Mouse (Mus musculus) liver, embryonic 11.5 days (tissue): ENCODE results near the gene Alg12. TPM values are rescaled to one million over a fixed set of nuclear protein-coding genes. Genes with fewer than 3 reads are reported as not detected.

Experiments
- ATAC-seq: fragments of 200-750 bp; cut with Nextera tagmentation; replicated peaks from 2 replicates; pipeline ENCODE4 v1.8.0; 2017; ENCODE audit warnings: moderate number of reproducible peaks, mild to moderate bottlenecking, moderate TSS enrichment, moderate library complexity; ENCODE audit not compliant: low FRiP score
- DNase-seq: peaks from one replicate; pipeline ENCODE4 v3.0.0-alpha.2; 2017; ENCODE audit warnings: low spot score
- H3K27ac ChIP-seq: fragments of 300-500 bp; sonication (generic); 2 replicates; pipeline ENCODE4 v1.5.1; 2014; ENCODE audit warnings: mild to moderate bottlenecking, low read depth, low read length, control low read depth
- H3K27me3 ChIP-seq: fragments of 300-500 bp; sonication (generic); replicated peaks from 2 replicates; pipeline ENCODE4 v1.6.1; 2014; ENCODE audit warnings: low read length, mixed read lengths; ENCODE audit not compliant: control insufficient read depth, insufficient read depth
- H3K36me3 ChIP-seq: fragments of 300-500 bp; sonication (generic); 2 replicates; pipeline ENCODE4 v1.6.1; 2014; ENCODE audit warnings: mild to moderate bottlenecking, low read length, moderate library complexity, mixed read lengths; ENCODE audit not compliant: control insufficient read depth, insufficient read depth
- H3K4me1 ChIP-seq: fragments of 300-500 bp; sonication (generic); replicated peaks from 2 replicates; pipeline ENCODE4 v1.6.1; 2014; ENCODE audit warnings: low read length, mixed read lengths; ENCODE audit not compliant: control insufficient read depth, insufficient read depth
- H3K4me2 ChIP-seq: fragments of 300-500 bp; sonication (generic); 2 replicates; pipeline ENCODE4 v1.6.1; 2014; ENCODE audit warnings: mild to moderate bottlenecking, control low read depth, moderate library complexity
- H3K4me3 ChIP-seq: fragments of 300-500 bp; sonication (generic); 2 replicates; pipeline ENCODE4 v1.5.1; 2014; ENCODE audit warnings: low read depth, low read length, control low read depth
- H3K9ac ChIP-seq: fragments of 300-500 bp; sonication (generic); 2 replicates; pipeline ENCODE4 v1.6.1; 2014; ENCODE audit warnings: low read depth, low read length, control low read depth
- H3K9me3 ChIP-seq: fragments of 300-500 bp; sonication (generic); 2 replicates; pipeline ENCODE4 v1.6.1; 2016; ENCODE audit warnings: low read length, inconsistent platforms, mixed read lengths; ENCODE audit not compliant: control insufficient read depth
- WGBS: fragments of 180-500 bp; shearing (Covaris S2); extraction: QIAGEN DNeasy Blood & Tissue Kit; methylation state at CpG from one replicate; pipeline ENCODE4 v1.1.7; 2014; 5-methylcytosine and 5-hydroxymethylcytosine counted together
- polyA plus RNA-seq: library from polyadenylated mRNA; unstranded; fragments of >200 nt; fragmentation: Nextera tagmentation; extraction: Ambion mirVana; gene quantifications from 2 replicates; pipeline ENCODE4 v1.2.1, GENCODE M21; 2014

Alg12 gene
- polyA plus RNA-seq, 1 experiment from 2014 or later = 13.9 TPM

DNA sequence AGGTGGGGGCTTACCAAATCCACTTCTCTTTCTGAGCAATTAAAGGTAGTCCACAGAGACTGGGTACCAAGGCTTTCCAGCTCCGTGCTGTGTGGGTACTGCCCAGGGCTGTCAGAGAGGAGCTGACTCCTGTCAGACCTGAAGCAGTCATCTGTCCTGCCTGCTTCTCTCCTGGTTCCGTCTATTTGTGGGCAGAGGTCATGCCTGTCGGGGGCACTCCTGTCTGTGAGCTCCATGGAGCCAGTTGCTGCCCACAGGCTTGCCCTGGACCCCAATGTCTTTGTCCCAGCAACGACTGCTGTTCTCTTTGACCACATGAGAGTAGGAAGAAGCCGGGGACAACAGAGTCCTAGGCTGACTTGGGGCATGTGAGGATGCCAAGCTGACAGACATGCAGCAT lies 37.5 kb upstream of the Alg12 start:
- Histone ChIP-seq H3K4me3 (no peak overlapping the region), H3K4me2 (no peak overlapping the region), H3K9ac (no peak overlapping the region), H3K27me3 (no peaks in the 10 kb centered on the region), H3K9me3 (no peaks in the 10 kb centered on the region), H3K27ac (no peak overlapping the region), H3K4me1 (peaks cover 10% of the 10 kb centered on the region; the same call in 1 of the 2 replicates), H3K36me3 (no peaks in the 10 kb centered on the region)
- WGBS = 80% methylated on average over 5 of the region's 5 CpGs
- ATAC-seq (no peak), DNase-seq (no peak)

DNA sequence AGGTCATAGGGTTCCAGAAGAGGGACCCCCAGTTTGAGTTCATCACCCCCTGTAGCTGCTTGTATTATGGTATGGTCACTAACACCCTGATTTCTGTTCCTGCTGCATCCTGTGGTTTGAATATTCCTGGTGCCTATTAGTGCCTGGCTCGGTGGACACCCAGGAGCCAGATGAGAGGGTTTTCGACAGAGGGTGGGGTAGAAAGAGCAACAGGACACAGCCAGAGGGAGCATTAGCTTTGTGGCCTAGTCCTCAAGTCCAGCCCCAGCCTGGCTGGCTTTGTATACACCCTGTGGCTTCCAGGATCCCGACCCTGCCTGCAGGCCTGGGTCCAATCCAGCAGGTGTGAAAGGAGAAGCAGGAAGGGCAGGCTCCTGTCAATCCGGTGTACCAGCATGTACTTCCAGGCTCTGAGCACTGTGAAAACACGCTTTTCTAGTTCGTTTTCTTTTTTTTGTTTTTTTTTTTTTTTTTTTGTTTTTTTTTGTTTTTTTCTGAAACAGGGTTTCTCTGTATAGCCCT lies 36.8 kb upstream of the Alg12 start:
- Histone ChIP-seq H3K9me3 (no peaks in the 10 kb centered on the region), H3K4me3 (no peak overlapping the region), H3K4me2 (no peak overlapping the region), H3K4me1 (0 out of 2 replicates have a peak, but pooled peaks cover 7% of the 10 kb centered on the region), H3K27me3 (no peaks in the 10 kb centered on the region), H3K36me3 (no peaks in the 10 kb centered on the region), H3K9ac (no peak overlapping the region), H3K27ac (no peak overlapping the region)
- ATAC-seq (no peak), DNase-seq (no peak)
- 74% methylated on average over 6 of the region's 6 CpGs for WGBS

DNA sequence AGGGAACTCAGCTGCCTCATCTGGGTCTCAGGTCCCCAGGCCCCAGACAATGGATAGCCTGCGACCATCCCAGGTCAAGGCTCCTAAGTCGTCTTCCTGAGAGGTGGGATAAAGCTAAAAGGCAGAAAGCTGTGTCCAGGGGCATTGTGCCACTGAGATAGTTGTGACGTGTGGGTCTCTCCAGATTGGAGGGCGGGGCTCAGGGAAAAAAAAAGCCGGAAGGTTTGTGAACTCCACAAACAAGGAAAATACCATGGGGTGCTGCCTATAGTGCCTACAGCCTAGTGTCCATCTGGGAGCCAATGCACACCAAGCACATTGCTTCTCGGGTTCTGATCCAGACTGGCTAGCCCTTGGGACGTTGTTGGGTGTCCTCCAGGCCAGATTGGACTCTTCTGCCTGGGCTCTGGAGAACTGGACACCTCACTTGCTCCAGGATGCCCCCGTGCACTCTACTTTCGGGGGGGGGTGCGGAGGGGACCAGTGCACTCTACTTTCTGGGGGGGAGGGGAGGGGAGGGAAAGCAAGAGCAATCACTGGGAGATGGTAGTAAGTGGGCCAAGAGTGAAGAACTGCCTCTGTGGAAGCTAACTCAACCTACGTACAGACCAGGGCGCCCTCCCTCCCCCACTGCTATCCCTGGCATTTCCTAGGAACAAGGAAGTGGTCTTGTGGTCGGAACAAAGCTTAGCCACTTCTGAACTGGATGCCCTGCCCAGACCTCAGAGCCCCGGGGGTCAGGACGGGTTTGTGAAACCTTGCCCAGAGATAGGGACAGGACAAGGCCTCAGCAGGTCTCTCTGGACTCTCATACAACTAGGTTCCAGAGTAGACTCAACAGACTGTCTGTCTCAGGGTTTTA lies 36.1 kb upstream of the Alg12 start:
- Histone ChIP-seq H3K9me3 (no peaks in the 10 kb centered on the region), H3K4me1 (peaks cover 10% of the 10 kb centered on the region; the same call in 1 of the 2 replicates), H3K4me3 (no peak overlapping the region), H3K4me2 (no peak overlapping the region), H3K27me3 (no peaks in the 10 kb centered on the region), H3K36me3 (no peaks in the 10 kb centered on the region), H3K9ac (no peak overlapping the region), H3K27ac (no peak overlapping the region)
- no peak for DNase-seq
- 46% methylated on average over 15 of the region's 15 CpGs for WGBS
- ATAC-seq = no peak

DNA sequence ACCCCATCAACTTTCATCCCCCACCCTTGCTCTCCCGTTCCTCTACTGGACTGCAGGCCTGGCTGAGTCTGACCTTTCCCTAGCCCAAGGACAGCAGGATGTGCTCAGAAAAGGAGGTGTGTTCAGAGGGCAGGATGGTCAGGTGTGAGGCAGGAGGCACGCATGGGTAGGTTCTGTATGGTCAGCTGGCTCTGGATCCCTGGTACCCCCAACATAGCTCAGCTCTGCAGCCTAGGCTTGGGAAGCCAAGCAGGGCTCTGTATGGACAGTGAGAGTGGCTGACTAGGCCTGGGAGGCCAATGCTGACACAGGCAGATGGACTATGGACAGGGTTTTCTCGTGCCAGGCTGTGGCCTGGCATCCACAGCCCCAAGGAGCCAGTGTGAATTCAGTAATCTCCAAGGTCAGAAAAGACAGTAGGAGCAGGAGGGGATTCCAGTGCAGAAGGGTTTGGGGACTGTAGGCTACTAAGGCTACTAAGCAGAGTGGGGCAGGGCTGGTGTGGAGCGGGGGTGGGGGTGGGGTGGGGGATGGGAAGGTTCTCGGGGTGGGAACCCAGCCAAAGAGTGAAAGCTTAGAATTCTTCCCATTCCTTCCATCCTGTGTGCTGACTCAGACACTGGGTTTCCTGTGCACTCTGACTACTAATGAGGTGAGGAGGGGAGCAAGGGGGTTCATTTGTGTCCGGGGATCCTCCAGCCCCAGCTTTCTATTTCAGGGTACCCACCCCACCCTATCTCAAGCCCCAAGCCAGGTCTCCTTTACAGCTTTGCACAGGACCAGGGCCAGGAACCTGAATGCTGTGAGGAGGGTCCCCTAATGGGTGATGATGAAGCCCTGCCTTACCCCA lies 35.2 kb upstream of the Alg12 start:
- peaks cover 10% of the 10 kb centered on the region; the same call in 1 of the 2 replicates for H3K4me1 ChIP-seq

DNA sequence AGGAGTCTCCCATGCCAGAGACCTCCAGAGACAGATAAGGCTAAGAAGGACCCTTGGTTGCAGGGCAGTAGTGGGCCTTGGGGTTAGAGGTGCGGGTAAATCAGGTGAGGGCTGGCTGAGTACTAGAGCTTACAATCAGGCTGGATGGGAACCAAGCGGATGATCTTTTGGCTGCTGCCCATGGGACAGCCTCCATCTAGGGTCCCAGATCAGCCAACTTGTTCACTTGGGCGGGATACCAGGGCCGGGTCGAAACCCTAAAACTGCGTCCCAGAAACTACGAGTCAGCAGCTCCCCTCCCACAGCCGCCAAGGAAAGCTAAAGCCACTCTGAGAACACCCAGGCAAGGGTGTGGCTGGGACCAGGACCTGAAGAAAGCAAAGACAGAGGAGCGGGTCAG lies 34.0 kb upstream of the Alg12 start:
- Histone ChIP-seq H3K4me1 (peaks cover 10% of the 10 kb centered on the region; the same call in 1 of the 2 replicates), H3K36me3 (no peaks in the 10 kb centered on the region)
- WGBS = 82% methylated on average over 9 of the region's 9 CpGs

More for the DNA sequence above, 35.2 kb upstream of the Alg12 start:
- ATAC-seq (no peak), DNase-seq (no peak)
- WGBS = 39% methylated on average over 6 of the region's 6 CpGs
- H3K4me3 ChIP-seq = no peak overlapping the region
- no peak overlapping the region for H3K27ac ChIP-seq
- no peaks in the 10 kb centered on the region for H3K36me3 ChIP-seq
- H3K4me2 ChIP-seq = no peak overlapping the region
- H3K27me3 ChIP-seq = no peaks in the 10 kb centered on the region
- no peak overlapping the region for H3K9ac ChIP-seq
- no peaks in the 10 kb centered on the region for H3K9me3 ChIP-seq

DNA sequence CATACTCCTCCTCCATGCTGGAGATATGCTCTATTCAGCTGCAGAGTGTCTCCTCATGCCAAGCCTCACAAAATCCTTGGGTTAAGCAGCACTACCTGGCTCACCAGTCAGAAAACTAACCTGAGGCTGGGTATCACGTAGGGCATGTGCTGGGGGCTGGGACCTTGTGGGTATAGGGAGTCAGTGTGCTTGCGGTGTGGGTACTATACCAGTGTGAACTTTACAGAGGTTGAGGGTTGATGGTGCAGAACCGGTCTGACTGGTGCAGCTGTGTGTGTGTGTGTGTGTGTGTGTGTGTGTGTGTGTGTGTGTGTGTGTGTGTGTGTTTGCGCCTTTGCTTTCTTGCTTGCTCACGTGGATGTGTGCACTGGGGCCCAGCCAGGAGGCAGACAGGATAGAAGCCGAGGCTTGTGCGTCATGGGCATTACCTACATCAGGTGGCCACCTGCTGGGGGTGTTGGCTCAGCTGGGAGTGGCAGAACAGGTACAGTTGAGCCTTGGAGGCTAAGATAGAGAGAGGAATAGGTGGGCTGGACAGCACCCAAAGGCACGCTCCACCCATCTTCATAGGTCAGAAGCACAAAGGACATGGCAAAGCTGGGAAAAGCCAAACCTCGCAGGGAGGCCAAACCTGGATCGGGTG lies 32.5 kb upstream of the Alg12 start:
- no peak overlapping the region for H3K9ac ChIP-seq
- H3K27ac ChIP-seq = no peak overlapping the region

More for the DNA sequence above, 34.0 kb upstream of the Alg12 start:
- ATAC-seq = no peak
- no peak for DNase-seq
- Histone ChIP-seq H3K9me3 (no peaks in the 10 kb centered on the region), H3K4me3 (no peak overlapping the region), H3K27ac (no peak overlapping the region), H3K27me3 (no peaks in the 10 kb centered on the region), H3K9ac (no peak overlapping the region), H3K4me2 (no peak overlapping the region)

DNA sequence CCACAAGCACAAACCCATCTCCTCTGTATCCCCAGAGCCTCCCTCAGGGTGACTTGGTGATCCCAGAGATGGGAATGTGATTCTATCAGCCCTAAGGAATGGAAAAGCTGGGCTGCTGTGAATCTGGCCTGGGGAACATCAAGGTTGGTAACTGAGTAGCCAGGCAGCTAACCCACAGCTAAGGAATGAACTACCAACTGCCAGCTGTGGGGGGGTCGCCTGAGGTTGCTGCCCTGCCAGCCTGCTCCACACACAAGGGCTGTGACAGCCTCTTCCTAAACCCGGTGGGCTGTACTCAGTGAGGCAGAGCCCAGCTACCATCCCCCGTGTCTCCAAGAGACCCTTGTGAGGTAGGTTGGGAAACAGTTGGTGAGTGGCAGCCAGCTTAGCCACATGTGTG lies 32.0 kb upstream of the Alg12 start:
- Histone ChIP-seq H3K27me3 (no peaks in the 10 kb centered on the region), H3K4me1 (peaks cover 10% of the 10 kb centered on the region; the same call in 1 of the 2 replicates), H3K9me3 (no peaks in the 10 kb centered on the region), H3K9ac (no peak overlapping the region), H3K4me3 (no peak overlapping the region), H3K4me2 (no peak overlapping the region), H3K27ac (no peak overlapping the region), H3K36me3 (no peaks in the 10 kb centered on the region)
- no peak for DNase-seq
- WGBS = 30% methylated on average over 3 of the region's 3 CpGs
- ATAC-seq = no peak

More for the DNA sequence above, 32.5 kb upstream of the Alg12 start:
- peaks cover 10% of the 10 kb centered on the region; the same call in 1 of the 2 replicates for H3K4me1 ChIP-seq
- ATAC-seq (no peak), DNase-seq (no peak)
- H3K36me3 ChIP-seq = no peaks in the 10 kb centered on the region
- H3K4me2 ChIP-seq = no peak overlapping the region
- 77% methylated on average over 10 of the region's 10 CpGs for WGBS
- no peaks in the 10 kb centered on the region for H3K27me3 ChIP-seq
- no peaks in the 10 kb centered on the region for H3K9me3 ChIP-seq
- no peak overlapping the region for H3K4me3 ChIP-seq

DNA sequence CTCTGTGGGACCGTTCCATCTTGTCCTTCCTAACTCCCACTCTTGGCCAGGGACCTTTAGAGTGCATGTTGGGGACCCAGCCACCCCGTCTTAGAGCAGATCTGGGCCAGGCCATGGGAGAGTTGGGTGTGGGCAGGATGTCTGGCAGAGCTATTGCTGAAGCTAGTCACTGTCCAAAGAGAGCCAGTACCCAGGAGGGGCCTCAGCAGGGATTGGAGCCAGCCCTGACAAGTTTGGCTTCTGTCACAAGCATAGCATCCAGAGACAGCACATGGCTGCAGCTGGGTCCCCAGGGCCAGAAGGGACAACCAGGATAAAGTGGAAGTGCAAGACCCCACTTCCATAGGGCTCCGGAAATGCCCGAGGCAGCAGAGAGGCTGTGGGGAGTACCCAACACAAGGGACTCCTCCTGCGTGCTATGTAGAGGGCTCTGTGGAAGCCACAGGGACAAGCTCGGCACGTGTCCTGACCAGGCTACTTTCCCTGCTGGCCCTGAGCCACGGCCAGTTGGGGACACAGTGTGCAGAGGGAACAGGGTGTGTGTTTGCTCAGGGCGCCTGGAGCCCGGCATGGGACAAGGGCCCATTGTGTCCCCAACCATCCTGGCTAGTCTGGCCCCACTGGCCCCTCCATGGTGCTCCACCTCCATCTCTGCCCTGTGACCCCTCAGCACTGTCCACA lies 31.2 kb upstream of the Alg12 start:
- Histone ChIP-seq H3K36me3 (no peaks in the 10 kb centered on the region), H3K9ac (no peak overlapping the region), H3K27me3 (no peaks in the 10 kb centered on the region), H3K4me1 (peaks cover 6% of the 10 kb centered on the region; the same call in 1 of the 2 replicates), H3K4me2 (no peak overlapping the region), H3K27ac (no peak overlapping the region), H3K9me3 (no peaks in the 10 kb centered on the region), H3K4me3 (no peak overlapping the region)
- DNase-seq = no peak
- peak; percentile 13; the same call in 1 of the 2 replicates for ATAC-seq
- 62% methylated on average over 10 of the region's 10 CpGs for WGBS
